Mouse (Mus musculus) ES-E14 (cell line): Measurements from ENCODE around the gene Plod3. TPM values are rescaled to one million over a fixed set of nuclear protein-coding genes. Genes with fewer than 3 reads are reported as not detected.
"Not testable (repeated sequence)": the region's sequence is repeated elsewhere in the genome, so short reads cannot be mapped to it uniquely, and the experiment has no call there.

ENCODE experiments used
- DNase-seq: peaks from one replicate; pipeline ENCODE4 v3.0.0-alpha.2; 2013; ENCODE audit warnings: low read depth, low spot score
- H3K27ac ChIP-seq: 2 replicates; pipeline ENCODE4 v1.5.1; 2012; ENCODE audit warnings: low read depth, mild to moderate bottlenecking, low read length, moderate library complexity, mixed read lengths; ENCODE audit not compliant: poor library complexity, insufficient read depth, severe bottlenecking
- H3K36me3 ChIP-seq: 2 replicates; pipeline ENCODE4 v1.6.1; 2012; ENCODE audit warnings: mild to moderate bottlenecking, low read length, moderate library complexity, mixed read lengths; ENCODE audit not compliant: control insufficient read depth, poor library complexity, insufficient read depth, severe bottlenecking
- H3K4me1 ChIP-seq, 2 experiments: fragments of 150-350 bp in 1 of 2; sonication (generic) in 1 of 2; 2 replicates each; pipeline ENCODE4 v1.6.1; 2012; ENCODE audit warnings: low read length in 2 of 2, mild to moderate bottlenecking in 1 of 2, mixed read lengths in 1 of 2; ENCODE audit not compliant: control insufficient read depth in 2 of 2, insufficient read depth in 2 of 2, poor library complexity in 1 of 2
- H3K4me3 ChIP-seq, 2 experiments: fragments of 150-350 bp in 1 of 2; sonication (generic) in 1 of 2; 2 replicates each; pipeline ENCODE4 v1.5.1; 2012; ENCODE audit warnings: low read length in 2 of 2, low read depth in 1 of 2, mild to moderate bottlenecking in 1 of 2, mixed read lengths in 1 of 2; ENCODE audit not compliant: insufficient read depth in 1 of 2, poor library complexity in 1 of 2, severe bottlenecking in 1 of 2
- H3K9ac ChIP-seq: 2 replicates; pipeline ENCODE4 v1.6.1; 2012; ENCODE audit warnings: low read depth, mild to moderate bottlenecking, low read length, mixed read lengths; ENCODE audit not compliant: poor library complexity, insufficient read depth, severe bottlenecking
- H3K9me3 ChIP-seq: fragments of 150-350 bp; sonication (generic); 2 replicates; pipeline ENCODE4 v1.6.1; 2012; ENCODE audit warnings: low read depth, mild to moderate bottlenecking, low read length; ENCODE audit not compliant: control insufficient read depth, insufficient read depth
- CHD2 ChIP-seq: IDR thresholded peaks from 2 replicates; pipeline ENCODE4 v1.6.1; 2014; ENCODE audit warnings: mild to moderate bottlenecking, low read depth, low read length, inconsistent platforms
- HCFC1 ChIP-seq: IDR thresholded peaks from 2 replicates; pipeline ENCODE4 v1.6.1; 2012; ENCODE audit warnings: low read length, inconsistent platforms, borderline replicate concordance; ENCODE audit not compliant: insufficient read depth
- MAFK ChIP-seq: IDR thresholded peaks from 2 replicates; pipeline ENCODE4 v1.6.1; 2014; ENCODE audit warnings: mild to moderate bottlenecking, low read depth, low read length, inconsistent platforms; ENCODE audit not compliant: insufficient read depth
- ZC3H11A ChIP-seq: IDR thresholded peaks from 2 replicates; pipeline ENCODE4 v1.6.1; 2012; ENCODE audit warnings: low read depth, mild to moderate bottlenecking, inconsistent platforms, low read length, borderline replicate concordance
- ZNF384 ChIP-seq: IDR thresholded peaks from 2 replicates; pipeline ENCODE4 v1.6.1; 2012; ENCODE audit warnings: low read depth, low read length, inconsistent platforms
- in situ Hi-C, 2 experiments: fragments of 600-800 bp; cut with MboI; formaldehyde crosslinking; loops; one replicate each; pipeline ENCODE4 v1.15.1; 2025; ENCODE audit warnings: low sequenced_read_pairs in 2 of 2, inconsistent platforms in 1 of 2; ENCODE audit not compliant: unreplicated experiment in 2 of 2
- total RNA-seq: library from RNA; depleted of rRNA; stranded (reverse); fragments of 300-350 nt; gene quantifications from 2 replicates; pipeline ENCODE4 v1.2.3, GENCODE M21; 2012; rRNA removed

Gene Plod3
- 155 and 201 TPM in 2 replicates for total RNA-seq

- in situ Hi-C loops, result no loop called here
- TF ChIP-seq ZNF384 (peak; percentile 86), ZC3H11A (no peak), HCFC1 (peak; percentile 86), MAFK (no peak)
- DNase-seq, result peak; percentile 98
- Histone ChIP-seq H3K4me1 (0 out of 4 replicates have a peak, but pooled peaks cover 0 to 9% of the 10 kb centered on the region in 2 experiments), H3K36me3 (peaks cover 28% of the 10 kb centered on the region), H3K9me3 (no peaks in the 10 kb centered on the region), H3K9ac (peak within 1 kb of the TSS; percentile 87), H3K4me3 (peak within 1 kb of the TSS; percentile 76 to 89), H3K27ac (peak within 1 kb of the TSS; percentile 71)
Observed at GRCm38 (mm10) chr5:136986695-136987137, at the start of gene Plod3. Gene Plod3 (plus strand): TSS chr5:136987019.

GRCm38 (mm10) chr5:136937621-136938020 is 49.2 kb upstream of the Plod3 start:
- Histone ChIP-seq H3K9me3 (no peaks in the 10 kb centered on the region), H3K36me3 (peaks cover 7% of the 10 kb centered on the region; the same call in 1 of the 2 replicates), H3K27ac (peak overlapping the region; percentile 42), H3K9ac (no peak overlapping the region), H3K4me3 (no peak overlapping the region), H3K4me1 (peaks cover 9 to 25% of the 10 kb centered on the region in 2 experiments)
- TF ChIP-seq ZC3H11A (no peak), CHD2 (no peak), HCFC1 (no peak), MAFK (no peak), ZNF384 (no peak)
- no peak for DNase-seq
- in situ Hi-C loops, result no loop called here

GRCm38 (mm10) chr5:136939284-136939683 is 47.5 kb upstream of the Plod3 start:
- H3K9ac ChIP-seq, result no peak overlapping the region
- DNase-seq, result no peak
- in situ Hi-C loops, result no loop called here
- H3K9me3 ChIP-seq, result no peaks in the 10 kb centered on the region
- no peak overlapping the region for H3K27ac ChIP-seq
- H3K4me1 ChIP-seq, result peaks cover 4 to 21% of the 10 kb centered on the region in 2 experiments; a peak in 3 of 4 replicates
- peaks cover 7% of the 10 kb centered on the region; the same call in 1 of the 2 replicates for H3K36me3 ChIP-seq
- no peak overlapping the region for H3K4me3 ChIP-seq
- TF ChIP-seq ZC3H11A (no peak), ZNF384 (no peak), CHD2 (no peak), HCFC1 (no peak), MAFK (no peak)

- peaks cover 3 to 17% of the 10 kb centered on the region in 2 experiments; a peak in 3 of 4 replicates for H3K4me1 ChIP-seq
- H3K36me3 ChIP-seq, DNase-seq, H3K9ac ChIP-seq, H3K4me3 ChIP-seq, H3K9me3 ChIP-seq, in situ Hi-C loops: not testable (repeated sequence)
- peak overlapping the region; percentile 72 for H3K27ac ChIP-seq
Observed at GRCm38 (mm10) chr5:136940029-136940428, 46.8 kb upstream of the Plod3 start.
